Mouse (Mus musculus) megakaryocyte, embryonic 14.5 days (primary cell): Measurements from ENCODE around the gene Nusap1.

ENCODE experiments used
- FLI1 ChIP-seq: IDR thresholded peaks from 2 replicates; pipeline ENCODE4 v1.6.1; 2012; ENCODE audit warnings: low read length, inconsistent platforms, mixed read lengths
- GATA1 ChIP-seq: IDR thresholded peaks from 3 replicates; pipeline ENCODE4 v1.6.1; 2012; ENCODE audit warnings: mixed read lengths, low read length, inconsistent platforms, borderline replicate concordance

DNA sequence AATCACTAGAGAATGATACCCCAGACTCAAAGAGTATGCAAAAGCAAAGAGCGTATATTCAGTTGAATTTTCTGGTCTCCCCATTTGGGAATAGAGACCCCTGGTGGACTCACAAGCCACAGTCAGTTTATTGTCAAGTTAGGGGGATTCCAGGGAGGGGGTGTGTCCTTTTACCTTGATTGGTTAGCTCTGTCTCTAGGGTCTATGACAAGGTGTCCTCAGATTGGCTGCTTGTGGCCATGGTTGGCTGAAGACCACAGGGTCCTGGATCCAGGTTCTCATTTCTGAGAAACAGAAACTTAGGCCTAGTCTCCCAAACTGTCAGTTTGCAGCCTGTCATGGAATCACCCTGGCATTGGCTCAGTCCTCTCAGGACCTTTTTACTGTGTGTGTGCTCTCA lies 18.7 kb downstream of the Nusap1 start:
- TF ChIP-seq GATA1: no peak
- no peak for TF ChIP-seq FLI1
